Mouse (Mus musculus) CH12.LX (cell line): Measurements from ENCODE around the gene Ergic1. TPM values are rescaled to one million over a fixed set of nuclear protein-coding genes. Genes with fewer than 3 reads are reported as not detected.

Experiments
- DNase-seq: peaks from one replicate; pipeline ENCODE4 v3.0.0-alpha.2; 2013; ENCODE audit errors: extremely low read depth
- H3K27ac ChIP-seq: 2 replicates; pipeline ENCODE4 v1.5.1; 2012; ENCODE audit warnings: low read depth, mild to moderate bottlenecking, control low read depth, moderate library complexity; ENCODE audit not compliant: insufficient read depth
- H3K27me3 ChIP-seq: replicated peaks from 2 replicates; pipeline ENCODE3; 2012; ENCODE audit warnings: inconsistent platforms
- H3K36me3 ChIP-seq, 2 experiments: replicated peaks in 1 of 2; 2 replicates each; pipeline versions ENCODE3 to v1.6.1; 2012; ENCODE audit warnings: inconsistent platforms in 1 of 2, low read length in 1 of 2, mild to moderate bottlenecking in 1 of 2, mixed read lengths in 1 of 2, moderate library complexity in 1 of 2; ENCODE audit not compliant: control insufficient read depth in 1 of 2, insufficient read depth in 1 of 2
- H3K4me1 ChIP-seq, 2 experiments: 2 replicates each; pipeline ENCODE4 v1.6.1; 2012; ENCODE audit warnings: inconsistent platforms in 1 of 2, moderate library complexity in 1 of 2; ENCODE audit not compliant: insufficient read depth in 2 of 2, control insufficient read depth in 1 of 2
- H3K4me2 ChIP-seq: 2 replicates; pipeline ENCODE4 v1.6.1; 2012; ENCODE audit warnings: low read depth, mild to moderate bottlenecking, control low read depth; ENCODE audit not compliant: poor library complexity, insufficient read depth, severe bottlenecking
- H3K4me3 ChIP-seq, 3 experiments: fragments of 150-350 bp in 1 of 3; sonication (generic) in 1 of 3; replicated peaks in 1 of 3; 2 replicates each; pipeline versions ENCODE3 to v1.5.1; 2011 to 2012; ENCODE audit warnings: low read depth in 2 of 3, low read length in 2 of 3, mild to moderate bottlenecking in 2 of 3, moderate library complexity in 2 of 3, control low read depth in 1 of 3, improper control_type of control experiment in 1 of 3, inconsistent platforms in 1 of 3, mixed read lengths in 1 of 3; ENCODE audit not compliant: poor library complexity in 1 of 3
- H3K79me2 ChIP-seq: replicated peaks from 2 replicates; pipeline ENCODE4 v1.6.1; 2012; ENCODE audit warnings: mild to moderate bottlenecking, moderate library complexity; ENCODE audit not compliant: control insufficient read depth, poor library complexity, insufficient read depth, severe bottlenecking; ENCODE audit errors: extremely low read depth
- H3K9ac ChIP-seq: 2 replicates; pipeline ENCODE4 v1.6.1; 2012; ENCODE audit warnings: low read depth, mild to moderate bottlenecking, control low read depth, moderate library complexity; ENCODE audit not compliant: insufficient read depth
- H3K9me3 ChIP-seq: replicated peaks from 2 replicates; pipeline ENCODE3; 2012; ENCODE audit warnings: low read length, inconsistent platforms, mixed read lengths
- BHLHE40 ChIP-seq: IDR thresholded peaks from 2 replicates; pipeline ENCODE4 v1.6.1; 2011; ENCODE audit warnings: mild to moderate bottlenecking, low read depth, low read length, improper control_type of control experiment
- CHD1 ChIP-seq: IDR thresholded peaks from 2 replicates; pipeline ENCODE4 v1.6.1; 2012; ENCODE audit warnings: low read depth, low read length, improper control_type of control experiment, inconsistent platforms
- CHD2 ChIP-seq: IDR thresholded peaks from 2 replicates; pipeline ENCODE4 v1.6.1; 2011; ENCODE audit warnings: low read length, improper control_type of control experiment
- CTCF ChIP-seq, 2 experiments: IDR thresholded peaks in 1 of 2; conservative IDR thresholded peaks in 1 of 2; 2 replicates each; pipeline ENCODE4 v1.5.1; 2011 to 2012; ENCODE audit warnings: low read depth in 2 of 2, low read length in 2 of 2, improper control_type of control experiment in 1 of 2, inconsistent platforms in 1 of 2, mild to moderate bottlenecking in 1 of 2, moderate library complexity in 1 of 2
- E2F4 ChIP-seq: IDR thresholded peaks from 2 replicates; pipeline ENCODE4 v1.6.1; 2011; ENCODE audit warnings: low read depth, low read length, improper control_type of control experiment; ENCODE audit not compliant: insufficient replicate concordance
- ELF1 ChIP-seq: IDR thresholded peaks from 2 replicates; pipeline ENCODE4 v1.6.1; 2014; ENCODE audit warnings: low read depth, mild to moderate bottlenecking, inconsistent platforms, low read length, improper control_type of control experiment
- EP300 ChIP-seq: IDR thresholded peaks from 2 replicates; pipeline ENCODE4 v1.6.1; 2011; ENCODE audit warnings: low read length, improper control_type of control experiment
- ETS1 ChIP-seq: conservative IDR thresholded peaks from 2 replicates; pipeline ENCODE4 v1.6.1; 2012; ENCODE audit warnings: low read depth, mild to moderate bottlenecking, inconsistent platforms, low read length, improper control_type of control experiment, moderate library complexity
- GABPA ChIP-seq: IDR thresholded peaks from 2 replicates; pipeline ENCODE4 v1.6.1; 2012; ENCODE audit warnings: low read depth, low read length, improper control_type of control experiment, inconsistent platforms; ENCODE audit not compliant: insufficient replicate concordance
- HCFC1 ChIP-seq: IDR thresholded peaks from 2 replicates; pipeline ENCODE4 v1.6.1; 2012; ENCODE audit warnings: low read depth, mild to moderate bottlenecking, inconsistent platforms, low read length, improper control_type of control experiment
- IRF4 ChIP-seq: IDR thresholded peaks from 2 replicates; pipeline ENCODE4 v1.6.1; 2014; ENCODE audit warnings: low read depth, mild to moderate bottlenecking, inconsistent platforms, low read length, improper control_type of control experiment
- JUN ChIP-seq: IDR thresholded peaks from 2 replicates; pipeline ENCODE4 v1.6.1; 2011; ENCODE audit warnings: low read depth, mild to moderate bottlenecking, low read length, improper control_type of control experiment, moderate library complexity; ENCODE audit not compliant: insufficient read depth
- JUND ChIP-seq: conservative IDR thresholded peaks from 2 replicates; pipeline ENCODE4 v1.6.1; 2011; ENCODE audit warnings: low read depth, low read length, improper control_type of control experiment
- KAT2A ChIP-seq: IDR thresholded peaks from 2 replicates; pipeline ENCODE4 v1.6.1; 2012; ENCODE audit warnings: low read length, improper control_type of control experiment, inconsistent platforms; ENCODE audit not compliant: insufficient replicate concordance
- MAFK ChIP-seq: IDR thresholded peaks from 2 replicates; pipeline ENCODE4 v1.6.1; 2011; ENCODE audit warnings: low read length, improper control_type of control experiment; ENCODE audit not compliant: insufficient replicate concordance
- MAX ChIP-seq: IDR thresholded peaks from 2 replicates; pipeline ENCODE4 v1.6.1; 2011; ENCODE audit warnings: low read length, improper control_type of control experiment
- MAZ ChIP-seq: IDR thresholded peaks from 2 replicates; pipeline ENCODE4 v1.6.1; 2012; ENCODE audit warnings: low read depth, mild to moderate bottlenecking, inconsistent platforms, low read length, improper control_type of control experiment, moderate library complexity
- MEF2A ChIP-seq: IDR thresholded peaks from 2 replicates; pipeline ENCODE4 v1.6.1; 2014; ENCODE audit warnings: low read depth, mild to moderate bottlenecking, inconsistent platforms, low read length, improper control_type of control experiment, borderline replicate concordance
- MXI1 ChIP-seq: IDR thresholded peaks from 2 replicates; pipeline ENCODE4 v1.6.1; 2011; ENCODE audit warnings: mild to moderate bottlenecking, low read depth, low read length, improper control_type of control experiment
- MYC ChIP-seq: IDR thresholded peaks from 2 replicates; pipeline ENCODE4 v1.6.1; 2011; ENCODE audit warnings: low read depth, mild to moderate bottlenecking, improper control_type of control experiment, low read length
- NELFE ChIP-seq: IDR thresholded peaks from 2 replicates; pipeline ENCODE4 v1.6.1; 2011; ENCODE audit warnings: low read depth, low read length, improper control_type of control experiment
- NRF1 ChIP-seq: IDR thresholded peaks from 2 replicates; pipeline ENCODE4 v1.6.1; 2014; ENCODE audit warnings: low read depth, mild to moderate bottlenecking, inconsistent platforms, low read length, improper control_type of control experiment, moderate library complexity
- PAX5 ChIP-seq: IDR thresholded peaks from 2 replicates; pipeline ENCODE4 v1.6.1; 2012; ENCODE audit warnings: low read length, inconsistent platforms, mixed read lengths
- POLR2A ChIP-seq: IDR thresholded peaks from 2 replicates; pipeline ENCODE4 v1.6.1; 2011; ENCODE audit warnings: low read depth, mild to moderate bottlenecking, improper control_type of control experiment, low read length
- POLR2AphosphoS2 ChIP-seq: IDR thresholded peaks from 2 replicates; pipeline ENCODE4 v1.6.1; 2011; ENCODE audit warnings: low read depth, low read length, improper control_type of control experiment
- RAD21 ChIP-seq: IDR thresholded peaks from 2 replicates; pipeline ENCODE4 v1.6.1; 2011; ENCODE audit warnings: low read depth, mild to moderate bottlenecking, low read length, improper control_type of control experiment, moderate library complexity
- RCOR1 ChIP-seq: conservative IDR thresholded peaks from 2 replicates; pipeline ENCODE4 v1.6.1; 2012; ENCODE audit warnings: low read depth, mild to moderate bottlenecking, inconsistent platforms, low read length, improper control_type of control experiment
- SIN3A ChIP-seq: IDR thresholded peaks from 2 replicates; pipeline ENCODE4 v1.6.1; 2012; ENCODE audit warnings: low read length, improper control_type of control experiment, inconsistent platforms
- SMC3 ChIP-seq: IDR thresholded peaks from 2 replicates; pipeline ENCODE4 v1.6.1; 2011; ENCODE audit warnings: low read depth, low read length, improper control_type of control experiment
- TBP ChIP-seq: conservative IDR thresholded peaks from 2 replicates; pipeline ENCODE4 v1.6.1; 2011; ENCODE audit warnings: low read depth, low read length, improper control_type of control experiment
- TCF12 ChIP-seq: IDR thresholded peaks from 2 replicates; pipeline ENCODE4 v1.6.1; 2014; ENCODE audit warnings: low read depth, mild to moderate bottlenecking, inconsistent platforms, low read length, improper control_type of control experiment
- UBTF ChIP-seq: IDR thresholded peaks from 2 replicates; pipeline ENCODE4 v1.6.1; 2012; ENCODE audit warnings: low read depth, mild to moderate bottlenecking, inconsistent platforms, low read length, improper control_type of control experiment, moderate library complexity
- USF1 ChIP-seq: IDR thresholded peaks from 2 replicates; pipeline ENCODE4 v1.6.1; 2014; ENCODE audit warnings: low read depth, mild to moderate bottlenecking, inconsistent platforms, low read length, improper control_type of control experiment
- USF2 ChIP-seq: conservative IDR thresholded peaks from 2 replicates; pipeline ENCODE4 v1.6.1; 2011; ENCODE audit warnings: low read depth, low read length, improper control_type of control experiment
- ZC3H11A ChIP-seq: IDR thresholded peaks from 2 replicates; pipeline ENCODE4 v1.6.1; 2012; ENCODE audit warnings: low read depth, mild to moderate bottlenecking, inconsistent platforms, low read length, improper control_type of control experiment
- ZKSCAN1 ChIP-seq: IDR thresholded peaks from 2 replicates; pipeline ENCODE4 v1.6.1; 2012; ENCODE audit warnings: low read depth, inconsistent platforms, low read length, improper control_type of control experiment, borderline replicate concordance
- ZMIZ1 ChIP-seq: IDR thresholded peaks from 2 replicates; pipeline ENCODE4 v1.6.1; 2012; ENCODE audit warnings: low read depth, mild to moderate bottlenecking, inconsistent platforms, low read length, improper control_type of control experiment
- ZNF384 ChIP-seq: IDR thresholded peaks from 2 replicates; pipeline ENCODE4 v1.6.1; 2012; ENCODE audit warnings: low read depth, low read length, improper control_type of control experiment, inconsistent platforms
- dilution Hi-C: fragments of 300-500 bp; cut with MboI; formaldehyde crosslinking; loops from 2 replicates; pipeline ENCODE4 v1.14.3; 2020; ENCODE audit warnings: low sequenced_read_pairs; ENCODE audit not compliant: extremely low pct_unique_long_range_greater_than_20kb, extremely low pct_ligation_motif_present
- in situ Hi-C: fragments of 300-500 bp; cut with MboI; formaldehyde crosslinking; loops from 3 replicates; pipeline ENCODE4 v1.14.3; 2019; ENCODE audit warnings: low sequenced_read_pairs, low pct_ligation_motif_present, low pct_unique_long_range_greater_than_20kb, mixed read lengths
- polyA plus RNA-seq: library from polyadenylated mRNA; unstranded; fragments of >175 nt; gene quantifications from 2 replicates; pipeline ENCODE4 v1.2.1, GENCODE M21; 2012; ENCODE audit warnings: low read depth; ENCODE audit not compliant: insufficient read length
- total RNA-seq, 2 experiments: library from RNA; depleted of rRNA; stranded (reverse); fragments of 300-350 nt in 1 of 2; fragments of >200 nt in 1 of 2; gene quantifications; 2 replicates each; pipeline ENCODE4 v1.2.3; 2012 to 2014

Gene Ergic1
- total and polyA plus RNA-seq, 3 experiments: 93.5 to 142 (median 131) TPM

GRCm38 (mm10) chr17:26530590-26531081 lies 30.7 kb upstream of the Ergic1 start:
- TF ChIP-seq E2F4 (no peak), ZNF384 (no peak), ETS1 (peak; percentile 83), MAFK (no peak), ELF1 (no peak), RAD21 (no peak), NELFE (no peak), CHD1 (no peak), MAX (no peak), SMC3 (no peak), USF1 (no peak), ZC3H11A (no peak), KAT2A (no peak), MXI1 (no peak), IRF4 (peak; percentile 50; the same call in 1 of the 2 replicates), USF2 (no peak), JUND (peak; percentile 67; the same call in 1 of the 2 replicates), EP300 (peak; percentile 79), RCOR1 (no peak), ZMIZ1 (no peak), POLR2A (no peak), TBP (no peak), NRF1 (no peak), ZKSCAN1 (no peak), HCFC1 (no peak), MYC (no peak), GABPA (no peak), MAZ (no peak), SIN3A (no peak), CHD2 (no peak), MEF2A (peak; percentile 96), BHLHE40 (peak; percentile 48), UBTF (no peak), POLR2AphosphoS2 (no peak), CTCF (conservative IDR thresholded peaks at IDR 0.05 in 1 of 2, IDR thresholded peaks at IDR 0.05 in 1 of 2; ENCODE audit: low read depth in 2 of 2, low read length in 2 of 2) (no peak), PAX5 (no peak), JUN (peak; percentile 81), TCF12 (peak; percentile 79; the same call in 1 of the 2 replicates)
- DNase-seq: peak; percentile 45
- no peak overlapping the region for H3K27ac ChIP-seq
- in situ Hi-C loops (no loop called here), dilution Hi-C loops (no loop called here)
- no peak overlapping the region for H3K9ac ChIP-seq
- H3K79me2 ChIP-seq: no peaks in the 10 kb centered on the region
- no peaks in the 10 kb centered on the region for H3K36me3 ChIP-seq
- no peak overlapping the region for H3K4me3 ChIP-seq
- peaks cover 4% of the 10 kb centered on the region for H3K9me3 ChIP-seq
- H3K4me2 ChIP-seq: no peak overlapping the region
- H3K27me3 ChIP-seq: no peaks in the 10 kb centered on the region
- H3K4me1 ChIP-seq: peaks cover 39 to 56% of the 10 kb centered on the region in 2 experiments
